Comparison of ENCODE assay signal across 17 mouse cellular contexts in the genomic region with DNA sequence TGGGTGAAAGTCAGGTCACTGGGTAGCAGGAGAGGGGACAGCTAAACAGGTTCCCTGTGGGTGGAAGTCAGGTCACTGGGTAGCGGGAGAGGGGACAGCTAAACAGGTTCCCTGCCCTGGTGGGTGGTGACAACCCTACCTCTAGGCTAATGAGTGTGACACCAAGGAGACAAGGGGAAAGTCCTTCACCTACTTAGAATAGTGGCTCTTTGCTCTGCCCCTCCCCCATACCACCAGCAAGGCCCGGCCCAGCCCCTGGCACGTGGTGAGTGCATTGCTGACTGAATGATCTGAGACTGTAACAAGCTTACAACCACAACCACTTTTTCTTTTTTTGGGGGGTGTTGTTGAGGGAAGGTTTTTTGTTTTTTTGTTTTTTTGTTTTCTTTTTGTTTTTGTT. TPM values are rescaled to one million over a fixed set of nuclear protein-coding genes. Genes with fewer than 3 reads are reported as not detected.
A peak's percentile ranks its signal among the peaks of the same experiment; 100 is the strongest.
DNase-seq lines count a peak whose midpoint lies in the region; ATAC-seq lines count a peak whose summit lies in the region.
"Had no signal": no experiment of that assay in that cellular context is flagged by ENCODE, and none has a peak within 500 bp of the region (broad histone marks: within the 10 kb centered on the region; RNA-seq: fewer than 3 reads in every experiment).

No protein-coding gene starts in this region.

- H3K27ac ChIP-seq in kidney, embryonic 15.5 days, result no peak overlapping the region
- no peak overlapping the region for H3K27ac ChIP-seq in kidney, embryonic 16.5 days (ENCODE audit: low read length)
- peak overlapping the region; percentile 2 for H3K27ac ChIP-seq in liver, embryonic 11.5 days (ENCODE audit: low read depth, low read length)
- H3K27ac ChIP-seq: left cerebral cortex, adult 2 months; lung, embryonic 15.5 days; midbrain, embryonic 15.5 days had no signal

- 38% methylated on average over 3 of the region's 3 CpGs for WGBS in kidney, embryonic 15.5 days
- 50% methylated on average over 3 of the region's 3 CpGs for WGBS in kidney, embryonic 16.5 days
- WGBS in liver, embryonic 11.5 days, result 33% methylated on average over 3 of the region's 3 CpGs

- peaks cover 16% of the 10 kb centered on the region; the same call in 1 of the 2 replicates for H3K36me3 ChIP-seq in kidney, embryonic 15.5 days
- H3K36me3 ChIP-seq in kidney, embryonic 16.5 days (ENCODE audit: insufficient read depth, low read length), result 0 out of 2 replicates have a peak, but pooled peaks cover 4% of the 10 kb centered on the region
- H3K36me3 ChIP-seq in liver, embryonic 11.5 days (ENCODE audit: control insufficient read depth, insufficient read depth, low read length), result no peaks in the 10 kb centered on the region
- H3K36me3 ChIP-seq: lung, embryonic 15.5 days had no signal

- ATAC-seq in kidney, embryonic 15.5 days (replicated peaks; ENCODE audit: low FRiP score), result 0 out of 2 replicates have a peak, but pooled peaks have one; percentile 31
- ATAC-seq in kidney, embryonic 16.5 days (ENCODE audit: low FRiP score, low TSS enrichment), result no peak
- peak; percentile 48 for ATAC-seq in erythroblast, adult 5-6 weeks (replicated peaks; ENCODE audit: low FRiP score, poor library complexity, severe bottlenecking)
- peak; percentile 44; the same call in 1 of the 2 replicates for ATAC-seq in liver, embryonic 11.5 days (replicated peaks; ENCODE audit: low FRiP score)
- ATAC-seq in cerebellum, adult (ENCODE audit: insufficient number of reproducible peaks, low FRiP score, low TSS enrichment), result no peak
- ATAC-seq: midbrain, embryonic 15.5 days; Patski had no signal

- H3K9me3 ChIP-seq in kidney, embryonic 15.5 days (replicated peaks), result no peaks in the 10 kb centered on the region
- no peaks in the 10 kb centered on the region for H3K9me3 ChIP-seq in kidney, embryonic 16.5 days (ENCODE audit: low read length)
- no peaks in the 10 kb centered on the region for H3K9me3 ChIP-seq in liver, embryonic 11.5 days (ENCODE audit: control insufficient read depth, low read length)
- H3K9me3 ChIP-seq: lung, embryonic 15.5 days; midbrain, embryonic 15.5 days had no signal

- H3K27me3 ChIP-seq in kidney, embryonic 15.5 days, result peaks cover 4% of the 10 kb centered on the region; the same call in 1 of the 2 replicates
- H3K27me3 ChIP-seq in kidney, embryonic 16.5 days (ENCODE audit: insufficient read depth, low read length), result peaks cover 4% of the 10 kb centered on the region; the same call in 1 of the 2 replicates
- H3K27me3 ChIP-seq in liver, embryonic 11.5 days (replicated peaks; ENCODE audit: control insufficient read depth, insufficient read depth, low read length), result no peaks in the 10 kb centered on the region; the same call in 1 of the 2 replicates
- H3K27me3 ChIP-seq: lung, embryonic 15.5 days; midbrain, embryonic 15.5 days; Patski had no signal

- H3K4me3 ChIP-seq in kidney, embryonic 15.5 days (replicated peaks), result no peak overlapping the region
- no peak overlapping the region for H3K4me3 ChIP-seq in kidney, embryonic 16.5 days (ENCODE audit: low read length)
- peak overlapping the region; percentile 15; the same call in 1 of the 2 replicates for H3K4me3 ChIP-seq in liver, embryonic 11.5 days (ENCODE audit: low read depth, low read length)
- H3K4me3 ChIP-seq: left cerebral cortex, adult 2 months; lung, embryonic 15.5 days; midbrain, embryonic 15.5 days had no signal

- no peak overlapping the region for H3K9ac ChIP-seq in kidney, embryonic 15.5 days
- H3K9ac ChIP-seq in kidney, embryonic 16.5 days (replicated peaks; ENCODE audit: low read length), result no peak overlapping the region
- H3K9ac ChIP-seq in liver, embryonic 11.5 days (ENCODE audit: low read depth, low read length), result no peak overlapping the region
- H3K9ac ChIP-seq: lung, embryonic 15.5 days; midbrain, embryonic 15.5 days had no signal

- DNase-seq in ES-CJ7 (ENCODE audit: low read depth, low spot score), result peak; percentile 46
- DNase-seq in liver, embryonic 11.5 days (ENCODE audit: low spot score), result no peak
- no peak for DNase-seq in left cerebral cortex, postnatal 25 days (ENCODE audit: low spot score in 2 of 2)
- DNase-seq in cerebellum, postnatal 14 days, result no peak
- DNase-seq: adrenal gland, adult 8-10 months; cerebellum, adult 18-20 months had no signal

- 0 out of 2 replicates have a peak, but pooled peaks cover 5% of the 10 kb centered on the region for H3K4me1 ChIP-seq in kidney, embryonic 15.5 days
- H3K4me1 ChIP-seq in kidney, embryonic 16.5 days (ENCODE audit: insufficient read depth, low read length), result no peaks in the 10 kb centered on the region
- H3K4me1 ChIP-seq in liver, embryonic 11.5 days (replicated peaks; ENCODE audit: control insufficient read depth, insufficient read depth, low read length), result peaks cover 21% of the 10 kb centered on the region
- H3K4me1 ChIP-seq: lung, embryonic 15.5 days; midbrain, embryonic 15.5 days had no signal

- no peak overlapping the region for H3K4me2 ChIP-seq in kidney, embryonic 15.5 days
- H3K4me2 ChIP-seq in kidney, embryonic 16.5 days (replicated peaks; ENCODE audit: low read depth, low read length), result no peak overlapping the region
- H3K4me2 ChIP-seq in liver, embryonic 11.5 days, result peak overlapping the region; percentile 55
- H3K4me2 ChIP-seq: lung, embryonic 15.5 days; midbrain, embryonic 15.5 days had no signal

- intact Hi-C loops in left cerebral cortex, postnatal 25 days (cut with DNase I), result no loop called here

RNA-seq across cellular contexts. Expression of a gene that starts 27.2 kb away (rescaled TPM):
- polyA plus RNA-seq in kidney, embryonic 15.5 days (2015; fragmentation: Nextera tagmentation; extraction: Ambion mirVana), result 43.8 and 48.8 TPM in 2 replicates
- polyA plus RNA-seq in kidney, embryonic 16.5 days (2015; fragmentation: Nextera tagmentation; extraction: Ambion mirVana), result 58.6 and 65.0 TPM in 2 replicates
- not detected in 2 replicates for total RNA-seq in erythroblast, adult 5-6 weeks (2015; ENCODE audit: low replicate concordance)
- 1.3 TPM in 1 of 2 replicates, not detected in the other for total RNA-seq in erythroblast, adult 5-6 weeks (2017; ENCODE audit: low replicate concordance)
- polyA plus RNA-seq in liver, embryonic 11.5 days (2014; fragmentation: Nextera tagmentation; extraction: Ambion mirVana), result 6.1 and 6.8 TPM in 2 replicates
- total RNA-seq in left cerebral cortex, postnatal 25 days (2021), result 1 to 10 TPM; 4.3 to 8.6 TPM
- total RNA-seq: neutrophil, adult 5-6 weeks had no signal

RNA-seq across cellular contexts. Expression of a gene that starts 29.6 kb away (rescaled TPM):
- 0.26 and 0.39 TPM in 2 replicates for polyA plus RNA-seq in kidney, embryonic 15.5 days (2015; fragmentation: Nextera tagmentation; extraction: Ambion mirVana)
- 1.2 and 2.6 TPM in 2 replicates for polyA plus RNA-seq in kidney, embryonic 16.5 days (2015; fragmentation: Nextera tagmentation; extraction: Ambion mirVana)
- total RNA-seq in erythroblast, adult 5-6 weeks (2015; ENCODE audit: low replicate concordance), result not detected in 2 replicates
- not detected in 2 replicates for total RNA-seq in erythroblast, adult 5-6 weeks (2017; ENCODE audit: low replicate concordance)
- polyA plus RNA-seq in liver, embryonic 11.5 days (2014; fragmentation: Nextera tagmentation; extraction: Ambion mirVana), result not detected in 2 replicates
- under 1 TPM in 1 of 2 experiments, not detected in 1; 0.16 TPM for total RNA-seq in left cerebral cortex, postnatal 25 days (2021)
- total RNA-seq: adrenal gland, adult 8-10 months; left cerebral cortex, adult 2 months; neutrophil, adult 5-6 weeks had no signal
- polyA plus RNA-seq: heart, embryonic 16.5 days; lung, embryonic 15.5 days; testis, adult 2 months had no signal

RNA-seq across cellular contexts. Expression of a gene that starts 56.6 kb away (rescaled TPM):
- polyA plus RNA-seq in kidney, embryonic 15.5 days (2015; fragmentation: Nextera tagmentation; extraction: Ambion mirVana), result 70.7 and 81.3 TPM in 2 replicates
- polyA plus RNA-seq in kidney, embryonic 16.5 days (2015; fragmentation: Nextera tagmentation; extraction: Ambion mirVana), result 136 and 161 TPM in 2 replicates
- total RNA-seq in erythroblast, adult 5-6 weeks (2015; ENCODE audit: low replicate concordance), result 2.1 TPM in 1 of 2 replicates, not detected in the other
- total RNA-seq in erythroblast, adult 5-6 weeks (2017; ENCODE audit: low replicate concordance), result not detected in 2 replicates
- polyA plus RNA-seq in liver, embryonic 11.5 days (2014; fragmentation: Nextera tagmentation; extraction: Ambion mirVana), result 5.0 and 6.4 TPM in 2 replicates
- total RNA-seq in left cerebral cortex, postnatal 25 days (2021), result 100 to 1,000 TPM; 150 to 175 TPM
- total RNA-seq: neutrophil, adult 5-6 weeks had no signal

RNA-seq across cellular contexts. Expression of a gene that starts 56.7 kb away (rescaled TPM):
- polyA plus RNA-seq in kidney, embryonic 15.5 days (2015; fragmentation: Nextera tagmentation; extraction: Ambion mirVana), result 0.36 and 0.57 TPM in 2 replicates
- 0.57 TPM in 1 of 2 replicates, not detected in the other for polyA plus RNA-seq in kidney, embryonic 16.5 days (2015; fragmentation: Nextera tagmentation; extraction: Ambion mirVana)
- total RNA-seq in erythroblast, adult 5-6 weeks (2015; ENCODE audit: low replicate concordance), result not detected in 2 replicates
- total RNA-seq in erythroblast, adult 5-6 weeks (2017; ENCODE audit: low replicate concordance), result not detected in 2 replicates
- not detected in 2 replicates for polyA plus RNA-seq in liver, embryonic 11.5 days (2014; fragmentation: Nextera tagmentation; extraction: Ambion mirVana)
- total RNA-seq in left cerebral cortex, postnatal 25 days (2021), result 1 to 10 TPM in 1 of 2 experiments, under 1 TPM in 1; 0.80 to 1.7 TPM
- total RNA-seq: neutrophil, adult 5-6 weeks had no signal
- polyA plus RNA-seq: lung, embryonic 15.5 days; Patski; testis, adult 2 months had no signal

Comparison
In these comparisons a context has a peak if more than half of its experiments do, and no peak if none do; other contexts are left out.
1. ATAC-seq: peak in kidney, embryonic 15.5 days (single experiment), erythroblast, adult 5-6 weeks (single experiment) and liver, embryonic 11.5 days (single experiment); none in kidney, embryonic 16.5 days (single experiment) and cerebellum, adult (single experiment).